Mouse (Mus musculus): ENCODE data around the gene Trex1. TPM values are rescaled to one million over a fixed set of nuclear protein-coding genes. Genes with fewer than 3 reads are reported as not detected.

Trex1 gene
- polyA plus RNA-seq, 1 experiment, result 40.4 TPM

- WGBS, result 83% methylated on average over 16 of the region's 16 CpGs
- no peak overlapping the region for H3K27ac ChIP-seq (ENCODE audit: insufficient read depth, low read length)
- no peak for TF ChIP-seq POLR2A (IDR thresholded peaks at IDR 0.05; ENCODE audit: borderline replicate concordance, insufficient read depth, low read length)
- TF ChIP-seq CTCF (IDR thresholded peaks at IDR 0.05; ENCODE audit: borderline replicate concordance, insufficient read depth, low read depth, low read length), result no peak
- DNase-seq, result peak; percentile 34 to 36
- H3K4me1 ChIP-seq (ENCODE audit: control insufficient read depth, insufficient read depth, low read length), result peaks cover 19% of the 10 kb centered on the region
- H3K27me3 ChIP-seq (ENCODE audit: control insufficient read depth, insufficient read depth, low read length), result no peaks in the 10 kb centered on the region
- no peak overlapping the region for H3K4me3 ChIP-seq (replicated peaks; ENCODE audit: insufficient read depth, low read depth, low read length)
Measured at GRCm38 (mm10) chr9:109060184-109060897, 807 bp upstream of the Trex1 start.

- 89% methylated on average over 19 of the region's 19 CpGs for WGBS
- DNase-seq, result peak in 1 of 2 experiments; percentile 23
- H3K4me3 ChIP-seq (replicated peaks; ENCODE audit: insufficient read depth, low read depth, low read length), result peak overlapping the region; percentile 60
- no peaks in the 10 kb centered on the region for H3K27me3 ChIP-seq (ENCODE audit: control insufficient read depth, insufficient read depth, low read length)
- TF ChIP-seq CTCF (IDR thresholded peaks at IDR 0.05; ENCODE audit: borderline replicate concordance, insufficient read depth, low read depth, low read length), result no peak
- TF ChIP-seq POLR2A (IDR thresholded peaks at IDR 0.05; ENCODE audit: borderline replicate concordance, insufficient read depth, low read length), result no peak
- H3K27ac ChIP-seq (ENCODE audit: insufficient read depth, low read length), result no peak overlapping the region
- H3K4me1 ChIP-seq (ENCODE audit: control insufficient read depth, insufficient read depth, low read length), result peaks cover 20% of the 10 kb centered on the region
Measured at GRCm38 (mm10) chr9:109058006-109058765, 1.3 kb downstream of the Trex1 start.

DNA sequence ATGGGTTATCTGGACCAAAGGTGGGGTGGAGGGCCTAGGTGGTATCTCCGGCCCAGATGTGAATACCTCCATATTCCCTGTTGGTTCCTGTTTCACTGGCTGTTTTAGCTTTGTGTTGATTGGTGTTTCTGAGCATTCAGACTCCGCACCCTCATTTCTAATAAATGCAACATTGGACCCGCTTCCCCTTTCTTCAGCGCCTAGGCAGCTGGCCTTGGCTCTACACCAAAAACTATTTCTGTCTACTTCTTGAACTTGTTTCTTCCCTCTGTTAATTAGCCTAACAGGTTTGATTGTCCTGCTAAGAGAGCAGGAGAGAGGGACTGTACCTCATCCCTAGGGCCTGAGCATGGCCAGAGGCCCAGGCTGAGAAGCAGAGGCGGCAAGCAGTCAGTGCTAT lies 2.0 kb downstream of the Trex1 start:
- DNase-seq, result peak in 1 of 2 experiments; percentile 11
- TF ChIP-seq CTCF (IDR thresholded peaks at IDR 0.05; ENCODE audit: borderline replicate concordance, insufficient read depth, low read depth, low read length) (no peak), POLR2A (IDR thresholded peaks at IDR 0.05; ENCODE audit: borderline replicate concordance, insufficient read depth, low read length) (no peak)
- 75% methylated on average over 5 of the region's 5 CpGs for WGBS
- peaks cover 20% of the 10 kb centered on the region for H3K4me1 ChIP-seq (ENCODE audit: control insufficient read depth, insufficient read depth, low read length)
- no peak overlapping the region for H3K27ac ChIP-seq (ENCODE audit: insufficient read depth, low read length)
- H3K27me3 ChIP-seq (ENCODE audit: control insufficient read depth, insufficient read depth, low read length), result no peaks in the 10 kb centered on the region
- no peak overlapping the region for H3K4me3 ChIP-seq (replicated peaks; ENCODE audit: insufficient read depth, low read depth, low read length)

DNA sequence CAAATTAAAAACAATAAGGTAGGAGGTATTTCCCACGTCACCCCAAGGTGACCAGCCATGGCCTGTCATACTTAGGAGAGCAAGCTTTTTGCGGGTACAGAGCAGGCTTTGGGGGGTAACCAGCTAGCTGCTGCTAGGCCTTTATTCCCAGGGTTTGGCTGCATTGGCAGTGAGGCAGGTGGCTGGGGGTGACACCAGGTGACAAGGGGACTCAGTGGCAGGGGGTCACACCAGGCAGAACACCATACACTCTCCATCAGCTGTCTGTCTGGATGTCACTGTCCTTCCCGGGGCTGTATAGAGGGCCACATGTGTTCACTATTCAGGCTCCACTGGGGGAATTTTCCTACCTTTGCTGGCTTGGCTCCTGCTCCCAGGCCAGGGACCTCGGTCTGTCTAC lies 2.6 kb downstream of the Trex1 start:
- no peak overlapping the region for H3K27ac ChIP-seq (ENCODE audit: insufficient read depth, low read length)
- DNase-seq, result peak in 1 of 2 experiments; percentile 15
- no peak overlapping the region for H3K4me3 ChIP-seq (replicated peaks; ENCODE audit: insufficient read depth, low read depth, low read length)
- TF ChIP-seq POLR2A (IDR thresholded peaks at IDR 0.05; ENCODE audit: borderline replicate concordance, insufficient read depth, low read length) (no peak), CTCF (IDR thresholded peaks at IDR 0.05; ENCODE audit: borderline replicate concordance, insufficient read depth, low read depth, low read length) (no peak)
- peaks cover 20% of the 10 kb centered on the region for H3K4me1 ChIP-seq (ENCODE audit: control insufficient read depth, insufficient read depth, low read length)
- WGBS, result 84% methylated on average over 4 of the region's 4 CpGs
- H3K27me3 ChIP-seq (ENCODE audit: control insufficient read depth, insufficient read depth, low read length), result no peaks in the 10 kb centered on the region

DNA sequence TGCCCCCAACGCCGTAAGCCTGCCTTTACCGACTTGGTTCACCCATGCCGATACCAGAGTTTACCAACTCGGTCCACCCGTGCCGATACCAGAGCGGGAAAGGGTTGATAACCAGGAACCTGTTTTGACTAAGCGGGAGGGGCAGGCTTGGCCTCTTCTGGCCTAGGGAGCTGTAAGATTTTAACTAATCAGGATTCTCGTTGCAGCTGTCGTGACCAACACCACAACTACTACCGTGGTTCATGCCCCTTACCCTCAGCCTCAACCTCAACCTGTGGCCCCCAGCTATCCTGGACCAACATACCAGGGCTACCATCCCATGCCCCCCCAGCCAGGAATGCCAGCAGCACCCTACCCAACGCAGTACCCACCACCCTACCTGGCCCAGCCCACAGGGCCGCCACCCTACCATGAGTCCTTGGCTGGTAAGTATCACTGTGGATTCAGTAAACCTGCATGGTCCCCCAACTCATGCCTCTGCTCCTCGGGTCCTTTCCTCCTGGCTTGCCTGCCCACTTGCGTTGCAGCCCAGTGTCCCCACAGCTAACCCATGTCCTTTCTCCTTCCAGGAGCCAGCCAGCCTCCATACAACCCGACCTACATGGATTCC lies 3.3 kb downstream of the Trex1 start:
- peak in 1 of 2 experiments; percentile 21 for DNase-seq
- Histone ChIP-seq H3K4me1 (ENCODE audit: control insufficient read depth, insufficient read depth, low read length) (peaks cover 20% of the 10 kb centered on the region), H3K27ac (ENCODE audit: insufficient read depth, low read length) (no peak overlapping the region), H3K4me3 (replicated peaks; ENCODE audit: insufficient read depth, low read depth, low read length) (no peak overlapping the region), H3K27me3 (ENCODE audit: control insufficient read depth, insufficient read depth, low read length) (no peaks in the 10 kb centered on the region)
- WGBS, result 90% methylated on average over 17 of the region's 17 CpGs
- no peak for TF ChIP-seq CTCF (IDR thresholded peaks at IDR 0.05; ENCODE audit: borderline replicate concordance, insufficient read depth, low read depth, low read length)
- no peak for TF ChIP-seq POLR2A (IDR thresholded peaks at IDR 0.05; ENCODE audit: borderline replicate concordance, insufficient read depth, low read length)

DNA sequence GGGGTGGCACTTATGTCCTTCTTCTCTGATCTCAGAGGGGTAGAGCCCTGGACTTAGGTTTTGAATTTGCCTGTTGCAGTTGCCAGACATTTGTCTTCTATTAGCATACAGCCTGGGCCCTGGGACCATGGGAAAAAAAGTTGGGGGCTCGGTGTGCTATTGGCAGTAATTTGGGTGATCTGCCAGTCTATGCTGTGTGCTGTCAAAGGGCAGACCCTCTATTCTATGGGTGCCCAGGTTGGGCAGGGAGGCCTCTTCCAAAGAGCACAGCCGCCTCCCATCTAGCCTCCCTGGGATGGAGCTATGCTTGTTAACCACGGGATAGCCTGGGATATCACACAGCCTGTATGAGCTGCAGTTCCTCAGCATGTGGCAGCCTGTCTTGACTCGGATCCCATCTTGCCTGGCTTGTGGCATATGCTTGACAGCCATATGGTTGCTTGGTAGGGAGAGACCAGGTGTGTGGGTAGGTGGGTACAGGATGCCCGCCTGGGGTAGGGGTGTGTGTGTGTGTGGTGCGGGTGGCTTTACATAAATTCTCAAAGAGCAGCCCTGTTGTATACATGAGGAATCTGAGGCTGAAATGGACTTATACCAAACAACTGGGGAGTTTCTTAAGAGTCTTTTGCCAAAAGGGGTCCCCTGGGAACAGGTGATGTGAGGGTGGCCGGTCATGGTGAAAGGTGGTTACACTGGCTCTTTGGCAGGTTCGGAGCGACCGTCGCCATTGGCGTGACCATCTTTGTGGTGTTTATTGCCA lies 4.1 kb downstream of the Trex1 start:
- peak overlapping the region; percentile 91 for H3K4me3 ChIP-seq (replicated peaks; ENCODE audit: insufficient read depth, low read depth, low read length)
- peak; percentile 37 to 42 for DNase-seq
- H3K27me3 ChIP-seq (ENCODE audit: control insufficient read depth, insufficient read depth, low read length), result no peaks in the 10 kb centered on the region
- H3K27ac ChIP-seq (ENCODE audit: insufficient read depth, low read length), result 0 out of 2 replicates have a peak overlapping the region, but pooled peaks have one; percentile 52
- TF ChIP-seq CTCF (IDR thresholded peaks at IDR 0.05; ENCODE audit: borderline replicate concordance, insufficient read depth, low read depth, low read length) (no peak), POLR2A (IDR thresholded peaks at IDR 0.05; ENCODE audit: borderline replicate concordance, insufficient read depth, low read length) (no peak)
- 65% methylated on average over 12 of the region's 12 CpGs for WGBS
- H3K4me1 ChIP-seq (ENCODE audit: control insufficient read depth, insufficient read depth, low read length), result peaks cover 20% of the 10 kb centered on the region

- peak overlapping the region; percentile 52; the same call in 1 of the 2 replicates for H3K27ac ChIP-seq (ENCODE audit: insufficient read depth, low read length)
- TF ChIP-seq CTCF (IDR thresholded peaks at IDR 0.05; ENCODE audit: borderline replicate concordance, insufficient read depth, low read depth, low read length) (no peak), POLR2A (IDR thresholded peaks at IDR 0.05; ENCODE audit: borderline replicate concordance, insufficient read depth, low read length) (peak; percentile 52; the same call in 1 of the 2 replicates)
- peaks cover 20% of the 10 kb centered on the region for H3K4me1 ChIP-seq (ENCODE audit: control insufficient read depth, insufficient read depth, low read length)
- H3K27me3 ChIP-seq (ENCODE audit: control insufficient read depth, insufficient read depth, low read length), result no peaks in the 10 kb centered on the region
- DNase-seq, result peak; percentile 71 to 79
- peak overlapping the region; percentile 91 for H3K4me3 ChIP-seq (replicated peaks; ENCODE audit: insufficient read depth, low read depth, low read length)
- WGBS, result 7% methylated on average over 7 of the region's 7 CpGs
Measured at GRCm38 (mm10) chr9:109054712-109055111, 4.8 kb downstream of the Trex1 start.

All from cerebellum, adult 2 months (tissue).